Mouse (Mus musculus) CH12.LX (cell line): ENCODE measurements around the gene Pde11a.

Source experiments
- CHD2 ChIP-seq: IDR thresholded peaks from 2 replicates; pipeline ENCODE4 v1.6.1; 2011; ENCODE audit warnings: low read length, improper control_type of control experiment
- CTCF ChIP-seq, 2 experiments: IDR thresholded peaks in 1 of 2; conservative IDR thresholded peaks in 1 of 2; 2 replicates each; pipeline ENCODE4 v1.5.1; 2011 to 2012; ENCODE audit warnings: low read depth in 2 of 2, low read length in 2 of 2, improper control_type of control experiment in 1 of 2, inconsistent platforms in 1 of 2, mild to moderate bottlenecking in 1 of 2, moderate library complexity in 1 of 2
- E2F4 ChIP-seq: IDR thresholded peaks from 2 replicates; pipeline ENCODE4 v1.6.1; 2011; ENCODE audit warnings: low read depth, low read length, improper control_type of control experiment; ENCODE audit not compliant: insufficient replicate concordance
- EP300 ChIP-seq: IDR thresholded peaks from 2 replicates; pipeline ENCODE4 v1.6.1; 2011; ENCODE audit warnings: low read length, improper control_type of control experiment
- MAX ChIP-seq: IDR thresholded peaks from 2 replicates; pipeline ENCODE4 v1.6.1; 2011; ENCODE audit warnings: low read length, improper control_type of control experiment
- MEF2A ChIP-seq: IDR thresholded peaks from 2 replicates; pipeline ENCODE4 v1.6.1; 2014; ENCODE audit warnings: low read depth, mild to moderate bottlenecking, inconsistent platforms, low read length, improper control_type of control experiment, borderline replicate concordance
- MXI1 ChIP-seq: IDR thresholded peaks from 2 replicates; pipeline ENCODE4 v1.6.1; 2011; ENCODE audit warnings: mild to moderate bottlenecking, low read depth, low read length, improper control_type of control experiment
- NELFE ChIP-seq: IDR thresholded peaks from 2 replicates; pipeline ENCODE4 v1.6.1; 2011; ENCODE audit warnings: low read depth, low read length, improper control_type of control experiment
- POLR2A ChIP-seq: IDR thresholded peaks from 2 replicates; pipeline ENCODE4 v1.6.1; 2011; ENCODE audit warnings: low read depth, mild to moderate bottlenecking, improper control_type of control experiment, low read length
- POLR2AphosphoS2 ChIP-seq: IDR thresholded peaks from 2 replicates; pipeline ENCODE4 v1.6.1; 2011; ENCODE audit warnings: low read depth, low read length, improper control_type of control experiment
- TCF12 ChIP-seq: IDR thresholded peaks from 2 replicates; pipeline ENCODE4 v1.6.1; 2014; ENCODE audit warnings: low read depth, mild to moderate bottlenecking, inconsistent platforms, low read length, improper control_type of control experiment
- USF1 ChIP-seq: IDR thresholded peaks from 2 replicates; pipeline ENCODE4 v1.6.1; 2014; ENCODE audit warnings: low read depth, mild to moderate bottlenecking, inconsistent platforms, low read length, improper control_type of control experiment
- USF2 ChIP-seq: conservative IDR thresholded peaks from 2 replicates; pipeline ENCODE4 v1.6.1; 2011; ENCODE audit warnings: low read depth, low read length, improper control_type of control experiment
- ZMIZ1 ChIP-seq: IDR thresholded peaks from 2 replicates; pipeline ENCODE4 v1.6.1; 2012; ENCODE audit warnings: low read depth, mild to moderate bottlenecking, inconsistent platforms, low read length, improper control_type of control experiment

DNA sequence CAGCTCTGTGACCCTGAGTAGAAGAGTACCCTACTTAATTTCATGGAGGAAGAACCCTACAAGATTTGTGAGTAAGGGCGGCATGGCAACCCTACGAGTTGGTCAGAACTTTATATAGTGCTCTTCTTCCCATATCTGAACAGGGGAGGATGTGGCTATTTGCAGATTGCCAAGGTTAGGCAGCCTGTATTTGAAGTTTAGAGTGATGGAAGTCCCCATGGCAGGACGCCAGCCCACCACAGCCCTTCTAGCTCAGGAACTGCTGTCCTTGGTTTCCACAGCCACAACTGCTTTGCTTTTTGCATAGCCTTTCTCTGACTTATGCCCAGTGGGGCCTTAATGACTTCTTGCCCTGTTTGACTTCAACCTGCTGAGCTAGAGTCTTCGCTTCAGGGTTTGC, 253.6 kb downstream of the Pde11a start:
- TF ChIP-seq POLR2A: no peak
- TF ChIP-seq POLR2AphosphoS2: no peak
- TF ChIP-seq NELFE: no peak
- no peak for TF ChIP-seq EP300
- TF ChIP-seq CTCF (conservative IDR thresholded peaks at IDR 0.05 in 1 of 2, IDR thresholded peaks at IDR 0.05 in 1 of 2; ENCODE audit: low read depth in 2 of 2, low read length in 2 of 2): no peak
- no peak for TF ChIP-seq MEF2A
- TF ChIP-seq ZMIZ1: no peak
- no peak for TF ChIP-seq CHD2
- no peak for TF ChIP-seq E2F4
- no peak for TF ChIP-seq TCF12
- no peak for TF ChIP-seq USF2
- no peak for TF ChIP-seq USF1
- no peak for TF ChIP-seq MXI1
- no peak for TF ChIP-seq MAX
